Mouse (Mus musculus) hindbrain, postnatal 0 days (tissue): ENCODE data around the gene Otx1. TPM values are rescaled to one million over a fixed set of nuclear protein-coding genes. Genes with fewer than 3 reads are reported as not detected.

Experiments
- ATAC-seq: fragments of 200-750 bp; cut with Nextera tagmentation; 2 replicates; pipeline ENCODE4 v1.8.0; 2017; ENCODE audit warnings: mild to moderate bottlenecking, moderate TSS enrichment, moderate library complexity
- DNase-seq: peaks from one replicate; pipeline ENCODE4 v3.0.0-alpha.2; 2015; ENCODE audit warnings: low spot score
- H3K27ac ChIP-seq: fragments of 300-500 bp; sonication (generic); 2 replicates; pipeline ENCODE4 v1.5.1; 2014; ENCODE audit warnings: mild to moderate bottlenecking
- H3K27me3 ChIP-seq: fragments of 300-500 bp; sonication (generic); 2 replicates; pipeline ENCODE4 v1.6.1; 2014; ENCODE audit warnings: low read length, mixed read lengths; ENCODE audit not compliant: insufficient read depth
- H3K36me3 ChIP-seq: fragments of 300-500 bp; sonication (generic); 2 replicates; pipeline ENCODE4 v1.6.1; 2014; ENCODE audit warnings: low read length, mixed read lengths; ENCODE audit not compliant: insufficient read depth
- H3K4me1 ChIP-seq: fragments of 300-500 bp; sonication (generic); 2 replicates; pipeline ENCODE4 v1.6.1; 2014; ENCODE audit warnings: antibody characterized with exemption, low read length, mixed read lengths; ENCODE audit not compliant: insufficient read depth
- H3K4me2 ChIP-seq: fragments of 300-500 bp; sonication (generic); 2 replicates; pipeline ENCODE4 v1.6.1; 2014; ENCODE audit warnings: low read depth, mild to moderate bottlenecking, low read length, moderate library complexity, mixed read lengths
- H3K4me3 ChIP-seq: fragments of 300-500 bp; sonication (generic); 2 replicates; pipeline ENCODE4 v1.5.1; 2014; ENCODE audit warnings: low read length
- H3K9ac ChIP-seq: fragments of 300-500 bp; sonication (generic); replicated peaks from 2 replicates; pipeline ENCODE4 v1.6.1; 2014; ENCODE audit warnings: mild to moderate bottlenecking, low read length, moderate library complexity, mixed read lengths
- H3K9me3 ChIP-seq: fragments of 300-500 bp; sonication (generic); 2 replicates; pipeline ENCODE4 v1.6.1; 2016; ENCODE audit warnings: low read length, mixed read lengths
- CTCF ChIP-seq: IDR thresholded peaks from 2 replicates; pipeline ENCODE4 v1.5.1; 2016; ENCODE audit warnings: antibody characterized with exemption, control low read depth, low read depth
- WGBS: fragments of 180-500 bp; shearing (Covaris S2); extraction: QIAGEN DNeasy Blood & Tissue Kit; methylation state at CpG from one replicate; pipeline ENCODE4 v1.1.7; 2014; 5-methylcytosine and 5-hydroxymethylcytosine counted together
- polyA plus RNA-seq: library from polyadenylated mRNA; unstranded; fragments of >200 nt; fragmentation: Nextera tagmentation; extraction: Ambion mirVana; gene quantifications from 2 replicates; pipeline ENCODE4 v1.2.1, GENCODE M21; 2015
- total RNA-seq: library from RNA; depleted of rRNA; stranded (reverse); fragments of >200 nt; gene quantifications from 2 replicates; pipeline ENCODE4 v1.2.3, GENCODE M21; 2014

Gene Otx1
- total and polyA plus RNA-seq, 2 experiments from 2014 or later, result 0.86 to 1.2 TPM

DNA sequence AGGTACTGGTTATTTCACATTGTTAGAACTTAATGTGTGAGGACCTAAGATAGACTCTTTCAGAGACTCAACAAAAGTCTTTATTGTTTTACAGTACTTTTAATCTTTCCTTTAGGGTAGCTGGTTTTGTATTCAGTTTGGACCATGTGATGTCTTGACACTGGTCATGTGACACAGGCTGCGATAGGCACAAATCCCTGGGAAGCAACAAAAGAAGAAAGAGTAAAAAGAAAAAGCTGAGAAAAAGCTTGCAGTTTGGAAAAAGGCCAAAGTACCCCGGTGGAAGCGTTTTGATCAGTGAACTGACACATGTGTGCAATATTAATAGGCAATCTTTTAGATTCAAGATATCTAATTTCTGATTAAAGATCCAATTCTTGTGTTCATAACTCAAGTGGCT is 13.6 kb upstream of the Otx1 start:
- no peaks in the 10 kb centered on the region for H3K27me3 ChIP-seq
- H3K9ac ChIP-seq, result no peak overlapping the region
- no peaks in the 10 kb centered on the region for H3K4me1 ChIP-seq
- H3K36me3 ChIP-seq, result no peaks in the 10 kb centered on the region
- H3K4me3 ChIP-seq, result no peak overlapping the region
- no peaks in the 10 kb centered on the region for H3K9me3 ChIP-seq
- no peak overlapping the region for H3K27ac ChIP-seq
- H3K4me2 ChIP-seq, result no peak overlapping the region
- no peak for DNase-seq
- no peak for TF ChIP-seq CTCF
- no peak for ATAC-seq
- WGBS, result 32% methylated on average over 3 of the region's 3 CpGs

DNA sequence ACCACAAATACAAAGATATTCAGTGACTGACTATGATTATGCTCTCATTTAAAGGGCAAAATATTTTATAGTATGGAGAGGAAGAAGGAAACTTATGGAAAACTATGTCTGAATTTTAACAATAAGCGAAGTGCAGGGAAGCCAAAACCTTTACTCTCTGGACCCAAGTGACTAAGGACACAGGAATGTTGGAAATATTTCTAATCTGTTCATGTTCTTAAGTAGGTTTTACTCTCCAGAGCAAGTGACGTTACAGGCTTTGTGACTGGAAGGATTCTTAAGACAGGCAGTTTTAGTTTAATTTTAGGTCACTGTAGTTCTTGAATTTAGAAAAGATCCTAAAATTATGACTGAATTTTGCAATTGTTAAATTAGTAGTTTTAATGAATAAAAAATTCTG is 6.1 kb upstream of the Otx1 start:
- Histone ChIP-seq H3K4me3 (no peak overlapping the region), H3K27ac (no peak overlapping the region), H3K4me2 (peak overlapping the region; percentile 32; the same call in 1 of the 2 replicates), H3K36me3 (no peaks in the 10 kb centered on the region), H3K27me3 (peaks cover 54% of the 10 kb centered on the region), H3K9me3 (no peaks in the 10 kb centered on the region), H3K9ac (no peak overlapping the region), H3K4me1 (no peaks in the 10 kb centered on the region)
- no peak for ATAC-seq
- WGBS, result 56% methylated on average over 2 of the region's 2 CpGs
- no peak for DNase-seq
- no peak for TF ChIP-seq CTCF

DNA sequence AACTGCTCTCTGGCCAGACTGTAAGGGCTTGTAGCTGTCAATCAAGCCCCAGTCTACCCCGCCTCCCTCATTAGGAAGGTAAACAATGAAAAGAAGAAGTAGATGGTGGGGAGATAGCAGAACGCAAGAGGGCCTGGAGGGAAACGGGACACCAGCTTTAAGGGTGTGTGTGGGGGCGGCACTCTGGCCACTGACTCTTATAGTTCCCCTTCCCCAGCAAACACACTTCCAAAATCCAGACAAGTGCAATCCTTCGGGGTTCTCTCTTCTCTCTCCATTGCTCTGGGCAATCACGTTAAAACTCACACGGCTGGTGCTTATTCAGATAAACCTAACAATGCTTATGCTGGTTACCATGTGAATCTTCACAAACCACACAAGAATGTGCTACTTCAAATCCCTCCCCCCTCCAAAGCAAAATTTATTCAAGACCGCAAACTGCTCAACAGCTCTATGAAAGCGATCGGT is 5.5 kb upstream of the Otx1 start:
- no peak for TF ChIP-seq CTCF
- H3K36me3 ChIP-seq, result no peaks in the 10 kb centered on the region
- no peaks in the 10 kb centered on the region for H3K9me3 ChIP-seq
- H3K4me1 ChIP-seq, result no peaks in the 10 kb centered on the region
- no peak overlapping the region for H3K9ac ChIP-seq
- 34% methylated on average over 10 of the region's 10 CpGs for WGBS
- H3K27me3 ChIP-seq, result peaks cover 59% of the 10 kb centered on the region
- H3K27ac ChIP-seq, result no peak overlapping the region
- peak overlapping the region; percentile 32 for H3K4me2 ChIP-seq
- H3K4me3 ChIP-seq, result no peak overlapping the region
- no peak for DNase-seq
- ATAC-seq, result 0 out of 2 replicates have a peak, but pooled peaks have one; percentile 21

DNA sequence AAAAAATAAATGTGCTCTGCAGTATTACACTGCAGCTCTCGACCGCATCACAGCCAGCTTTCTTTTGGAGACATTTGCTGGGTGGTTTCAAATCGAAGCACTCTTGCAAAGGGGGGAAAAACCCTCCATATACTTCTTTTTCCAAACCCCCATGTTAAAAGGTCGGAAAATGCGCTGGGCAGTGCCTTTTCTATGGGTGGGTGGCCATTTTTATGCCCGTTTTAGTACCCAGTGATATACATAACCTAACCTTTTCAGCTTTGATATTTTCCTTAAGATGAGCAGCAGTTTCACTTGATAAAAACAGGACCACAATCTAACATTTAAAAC is 5.0 kb upstream of the Otx1 start:
- peaks cover 59% of the 10 kb centered on the region for H3K27me3 ChIP-seq
- H3K27ac ChIP-seq, result no peak overlapping the region
- WGBS, result 40% methylated on average over 6 of the region's 6 CpGs
- H3K4me3 ChIP-seq, result no peak overlapping the region
- ATAC-seq, result no peak
- H3K4me1 ChIP-seq, result no peaks in the 10 kb centered on the region
- no peak overlapping the region for H3K9ac ChIP-seq
- DNase-seq, result no peak
- H3K4me2 ChIP-seq, result peak overlapping the region; percentile 32
- no peaks in the 10 kb centered on the region for H3K9me3 ChIP-seq
- no peak for TF ChIP-seq CTCF
- no peaks in the 10 kb centered on the region for H3K36me3 ChIP-seq

DNA sequence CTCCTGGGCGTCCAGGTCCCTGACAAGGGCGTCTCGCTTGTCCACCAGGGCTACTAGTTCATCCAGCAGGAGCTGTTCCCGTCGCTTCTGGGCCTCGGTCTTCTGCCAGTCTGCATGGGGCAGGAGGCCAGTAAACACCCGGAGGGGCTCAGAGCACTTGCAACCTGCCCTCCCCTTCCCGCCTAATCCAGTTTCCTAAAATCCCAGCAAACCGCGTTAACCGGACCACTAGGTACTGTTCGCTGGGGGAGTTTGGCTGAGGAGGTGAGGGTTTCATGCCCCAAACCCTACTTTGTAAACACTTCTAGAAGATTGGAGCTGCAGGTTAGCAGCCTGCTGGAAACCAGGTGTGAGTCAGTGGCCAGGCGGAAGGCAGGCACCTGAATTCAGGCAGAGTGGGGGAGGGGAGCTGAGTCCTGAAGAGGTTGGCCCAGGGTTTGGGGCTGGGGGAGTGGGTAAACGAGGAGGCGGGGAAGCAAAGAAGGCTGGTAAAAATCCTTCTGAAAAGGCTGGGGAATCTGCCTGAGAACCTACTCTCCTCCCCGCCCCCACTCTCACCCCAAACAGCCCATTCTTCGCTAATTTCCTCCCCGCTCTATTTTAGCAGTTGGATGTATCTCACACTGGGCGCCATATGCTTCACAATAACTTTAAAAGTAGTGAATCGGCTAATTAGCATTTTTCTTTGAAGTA is 4.5 kb upstream of the Otx1 start:
- no peaks in the 10 kb centered on the region for H3K36me3 ChIP-seq
- TF ChIP-seq CTCF, result no peak
- no peaks in the 10 kb centered on the region for H3K9me3 ChIP-seq
- DNase-seq (no peak), ATAC-seq (no peak)
- H3K4me3 ChIP-seq, result no peak overlapping the region
- 36% methylated on average over 20 of the region's 20 CpGs for WGBS
- no peaks in the 10 kb centered on the region for H3K4me1 ChIP-seq
- no peak overlapping the region for H3K27ac ChIP-seq
- no peak overlapping the region for H3K9ac ChIP-seq
- peak overlapping the region; percentile 32 for H3K4me2 ChIP-seq
- peaks cover 59% of the 10 kb centered on the region for H3K27me3 ChIP-seq

DNA sequence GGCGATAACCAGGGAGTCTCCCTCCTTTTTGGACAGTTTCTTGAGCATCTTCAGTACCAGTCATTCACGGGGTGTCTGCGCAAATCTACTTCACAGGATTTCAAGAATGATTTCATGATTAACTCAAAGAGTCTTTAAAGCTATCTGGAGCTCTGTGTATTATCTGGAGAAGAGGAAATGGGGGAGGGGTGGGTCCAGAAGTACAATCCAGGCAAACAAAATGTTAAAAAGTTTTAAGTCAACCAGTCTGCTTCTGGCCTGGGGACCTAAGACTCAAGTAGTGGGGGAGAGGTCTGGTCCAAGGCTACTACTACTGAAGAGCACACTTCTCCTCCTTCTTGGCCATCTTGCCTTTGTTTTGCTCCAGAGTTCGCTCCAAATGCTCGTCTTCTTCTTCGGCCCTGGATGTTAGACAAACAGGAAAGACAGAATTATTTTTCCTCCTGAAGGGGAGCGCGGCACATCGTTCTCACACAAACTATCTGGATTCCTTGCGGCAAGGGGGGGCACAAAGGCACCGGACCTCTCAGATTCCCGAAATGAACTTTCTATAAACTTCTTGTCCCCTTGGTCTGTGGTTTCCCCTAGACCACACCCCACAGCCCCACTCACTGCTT is 3.9 kb upstream of the Otx1 start:
- H3K9ac ChIP-seq, result no peak overlapping the region
- H3K27ac ChIP-seq, result no peak overlapping the region
- H3K9me3 ChIP-seq, result no peaks in the 10 kb centered on the region
- H3K27me3 ChIP-seq, result peaks cover 59% of the 10 kb centered on the region
- peaks cover 5% of the 10 kb centered on the region; the same call in 1 of the 2 replicates for H3K4me1 ChIP-seq
- H3K4me3 ChIP-seq, result no peak overlapping the region
- no peak for TF ChIP-seq CTCF
- ATAC-seq, result no peak
- no peaks in the 10 kb centered on the region for H3K36me3 ChIP-seq
- WGBS, result 68% methylated on average over 12 of the region's 12 CpGs
- no peak overlapping the region for H3K4me2 ChIP-seq
- no peak for DNase-seq

DNA sequence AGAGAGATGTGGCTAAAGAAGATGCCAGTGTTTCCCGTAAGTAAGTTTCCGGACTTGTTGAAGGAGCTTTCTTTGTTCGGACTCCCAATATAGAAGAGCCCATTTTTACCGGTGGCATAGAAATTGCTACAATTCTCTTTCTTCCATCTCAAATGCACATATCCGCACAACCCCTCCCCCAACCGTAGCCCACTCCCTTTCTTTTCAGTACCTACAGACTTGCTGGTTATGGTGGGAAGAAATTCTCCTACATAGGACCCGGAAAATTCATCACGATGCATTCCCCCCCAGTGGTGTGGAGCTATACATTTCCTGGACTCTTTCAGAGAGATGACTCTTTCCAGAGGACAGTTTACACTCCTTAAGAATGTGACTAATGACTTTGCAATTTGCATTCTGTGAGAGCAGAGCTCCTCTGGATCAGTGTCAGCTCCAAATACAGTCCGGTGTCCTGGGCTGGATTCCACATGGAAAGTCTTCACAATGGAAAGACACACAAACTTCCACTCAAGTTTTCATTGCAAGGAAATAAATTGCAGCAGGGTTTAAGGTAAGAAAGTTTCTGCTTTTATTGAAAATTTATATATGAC is 2.7 kb upstream of the Otx1 start:
- H3K9me3 ChIP-seq, result no peaks in the 10 kb centered on the region
- DNase-seq (no peak), ATAC-seq (no peak)
- peaks cover 61% of the 10 kb centered on the region for H3K27me3 ChIP-seq
- no peaks in the 10 kb centered on the region for H3K36me3 ChIP-seq
- peaks cover 6% of the 10 kb centered on the region; the same call in 1 of the 2 replicates for H3K4me1 ChIP-seq
- TF ChIP-seq CTCF, result no peak
- no peak overlapping the region for H3K4me3 ChIP-seq
- WGBS, result 56% methylated on average over 9 of the region's 9 CpGs
- H3K27ac ChIP-seq, result no peak overlapping the region
- H3K9ac ChIP-seq, result no peak overlapping the region
- no peak overlapping the region for H3K4me2 ChIP-seq
